Mouse (Mus musculus) lung, adult 18-20 months (tissue): Measurements from ENCODE around the gene Zfp747.
"Not testable (repeated sequence)": the region's sequence is repeated elsewhere in the genome, so short reads cannot be mapped to it uniquely, and the experiment has no call there.

Experiments used
- DNase-seq, 2 experiments: peaks; one replicate each; pipeline ENCODE4 v3.0.0; 2022; ENCODE audit warnings: mixed read lengths in 2 of 2

The Zfp747 gene

DNA sequence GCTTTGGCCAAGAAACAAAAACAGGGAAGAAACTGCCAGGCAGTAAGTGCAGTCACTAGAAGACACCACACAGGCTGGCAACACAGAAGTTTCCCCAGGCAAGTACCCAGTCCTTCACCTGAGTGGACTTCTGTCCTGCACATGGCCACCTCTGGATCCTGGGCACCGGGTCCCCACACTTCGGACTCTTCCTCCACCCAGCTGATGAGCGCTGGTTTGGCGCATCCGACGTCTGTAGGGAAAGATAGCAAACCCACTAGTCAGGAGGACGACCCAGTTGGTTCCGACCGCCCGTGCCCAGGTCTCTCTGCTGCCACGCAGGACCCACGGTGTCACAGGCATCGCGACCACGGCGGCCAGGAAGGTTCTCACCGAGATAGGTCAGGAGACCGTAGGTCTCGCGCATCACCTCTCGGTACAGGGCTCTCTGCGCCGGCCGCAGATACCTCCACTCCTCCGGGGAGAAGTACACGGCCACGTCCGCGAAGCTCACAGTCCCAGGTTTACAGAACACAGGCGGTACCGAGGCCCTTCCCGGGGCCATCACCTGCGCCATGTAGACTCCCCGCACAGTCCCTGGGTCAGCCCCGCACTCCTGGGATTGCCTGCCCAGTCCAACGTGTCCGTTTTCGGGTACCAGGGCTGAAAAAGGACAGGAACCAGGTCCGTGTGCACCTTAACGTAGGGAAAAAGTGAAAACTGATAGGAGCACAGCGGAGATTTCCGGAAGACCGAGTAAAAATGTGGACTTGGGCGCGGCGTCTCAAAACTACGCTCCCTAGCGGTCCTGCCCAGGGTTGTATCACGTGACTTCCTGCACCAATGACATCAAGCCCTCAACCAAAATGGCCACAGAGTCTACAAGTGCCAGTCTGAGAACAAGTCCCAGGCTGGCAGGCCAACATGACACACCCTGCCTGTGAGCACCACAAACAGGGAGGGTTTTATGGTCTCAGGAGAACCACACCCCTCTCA lies at the start of gene Zfp747:
Gene Zfp747, minus strand, starts transcription at position 780 of the 975 bp plus-strand sequence.
- DNase-seq, result peak; percentile 97 to 98

DNA sequence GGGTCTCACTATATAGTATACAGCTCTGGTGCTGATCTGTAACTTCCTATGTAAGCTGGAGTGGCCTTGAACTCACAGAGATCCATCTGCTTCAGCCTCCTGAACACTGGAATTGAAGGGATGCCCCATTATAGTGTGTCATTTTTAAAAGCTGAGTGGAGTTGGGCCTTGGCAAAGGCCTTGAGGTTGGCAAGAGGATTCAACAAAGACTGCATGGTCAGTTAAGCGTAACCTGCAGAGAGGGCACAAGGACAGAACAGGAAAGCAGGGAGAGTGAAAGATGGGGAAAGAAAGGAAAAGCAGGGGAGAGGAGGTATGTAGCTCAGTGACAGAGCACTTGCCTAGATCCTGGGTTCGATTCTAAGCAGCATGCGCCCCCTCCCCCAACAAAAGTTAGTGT lies 49.4 kb upstream of the Zfp747 start:
- DNase-seq, result no peak

DNA sequence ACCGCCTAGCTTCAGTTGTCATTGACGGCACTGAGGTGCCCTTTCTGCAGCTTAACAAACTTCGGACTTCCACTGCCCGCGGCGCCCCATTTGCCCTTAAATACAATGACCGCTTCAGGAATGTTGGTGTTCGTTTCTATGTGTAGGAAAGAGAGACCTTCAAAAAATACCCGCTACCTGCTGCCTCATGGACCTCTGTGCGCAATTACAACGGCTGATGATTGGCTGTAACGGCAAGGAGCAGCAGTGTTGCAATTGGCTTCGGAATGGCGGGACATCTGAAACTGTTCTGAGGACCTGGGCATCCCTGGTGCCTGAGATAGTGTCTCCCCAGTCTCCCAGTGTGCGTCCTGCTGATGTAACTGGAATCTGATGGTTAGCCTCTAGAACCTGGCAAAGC lies 46.4 kb upstream of the Zfp747 start:
- peak; percentile 30 to 39 for DNase-seq

- peak; percentile 97 for DNase-seq
These were observed 45.7 kb upstream of the Zfp747 start, which contains the start of gene Zfp688 for GRCm38 (mm10) chr7:127421388-127422191. Zfp688 (minus strand) TSS chr7:127422068.

GRCm38 (mm10) chr7:127411418-127411817 lies 35.6 kb upstream of the Zfp747 start:
- no peak for DNase-seq

DNA sequence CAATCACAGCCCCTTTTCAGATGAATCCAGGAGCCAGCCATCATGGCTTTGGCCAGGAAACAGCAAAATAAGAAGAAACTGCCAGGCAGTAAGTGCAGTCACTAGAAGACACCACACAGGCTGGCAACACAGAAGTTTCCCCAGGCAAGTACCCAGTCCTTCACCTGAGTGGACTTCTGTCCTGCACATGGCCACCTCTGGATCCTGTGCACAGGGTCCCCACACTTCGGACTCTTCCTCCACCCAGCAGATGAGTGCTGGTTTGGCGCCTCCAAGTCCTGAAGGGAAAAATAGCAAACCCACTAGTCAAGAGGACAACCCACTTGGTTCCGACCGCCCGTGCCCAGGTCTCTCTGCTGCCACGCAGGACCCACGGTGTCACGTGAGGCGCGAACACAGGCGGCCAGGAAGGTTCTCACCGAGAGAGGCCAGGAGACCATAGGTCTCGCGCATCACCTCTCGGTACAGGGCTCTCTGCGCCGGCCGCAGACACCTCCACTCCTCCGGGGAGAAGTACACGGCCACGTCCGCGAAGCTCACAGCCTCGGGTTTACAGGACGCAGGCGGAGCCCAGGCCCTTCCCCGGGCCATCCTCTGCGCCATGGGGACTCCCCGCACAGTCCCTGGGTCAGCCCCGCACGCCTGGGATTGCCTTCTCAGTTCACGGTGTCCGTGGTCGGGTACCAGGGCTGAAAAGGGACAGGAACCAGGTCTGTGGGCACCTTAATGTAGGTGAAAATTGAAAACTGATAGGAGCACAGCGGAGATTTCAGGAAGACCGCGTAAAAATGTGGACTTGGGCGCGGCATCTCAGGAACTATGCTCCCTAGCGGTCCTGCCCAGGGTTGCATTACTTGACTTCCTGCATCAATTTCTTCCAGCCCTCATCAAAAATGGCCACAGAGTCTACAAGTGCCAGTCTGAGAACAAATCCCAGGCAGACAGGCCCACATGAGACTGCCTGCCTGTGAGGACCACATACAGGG lies 30.4 kb upstream of the Zfp747 start, which contains the start of gene Zfp764:
Gene Zfp764, minus strand, starts transcription at position 821 of the 986 bp plus-strand sequence.
- peak; percentile 87 to 92 for DNase-seq

DNA sequence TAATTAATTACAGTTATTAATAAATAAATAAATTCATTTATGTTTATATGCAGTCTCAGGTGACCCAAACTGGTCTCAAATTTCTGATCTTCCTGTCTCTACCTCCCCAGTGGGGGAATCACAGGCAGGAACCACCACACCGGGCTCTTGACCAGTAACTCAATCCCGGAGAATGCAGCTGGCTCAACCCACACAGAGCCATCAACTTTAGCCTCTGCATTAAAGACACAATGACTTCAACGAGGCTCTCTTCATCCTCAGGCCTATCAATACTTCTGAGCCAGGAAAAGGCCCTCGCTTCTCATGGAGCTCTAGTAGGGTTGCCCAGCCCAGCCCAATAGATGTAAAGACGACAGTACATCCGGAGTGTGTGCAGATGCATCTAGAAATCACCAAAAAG lies 28.3 kb upstream of the Zfp747 start:
- DNase-seq, result not testable (repeated sequence)

- DNase-seq, result no peak
These were observed 27.1 kb upstream of the Zfp747 start for GRCm38 (mm10) chr7:127402980-127403379.

GRCm38 (mm10) chr7:127400355-127400754 lies 24.5 kb upstream of the Zfp747 start:
- no peak for DNase-seq

DNA sequence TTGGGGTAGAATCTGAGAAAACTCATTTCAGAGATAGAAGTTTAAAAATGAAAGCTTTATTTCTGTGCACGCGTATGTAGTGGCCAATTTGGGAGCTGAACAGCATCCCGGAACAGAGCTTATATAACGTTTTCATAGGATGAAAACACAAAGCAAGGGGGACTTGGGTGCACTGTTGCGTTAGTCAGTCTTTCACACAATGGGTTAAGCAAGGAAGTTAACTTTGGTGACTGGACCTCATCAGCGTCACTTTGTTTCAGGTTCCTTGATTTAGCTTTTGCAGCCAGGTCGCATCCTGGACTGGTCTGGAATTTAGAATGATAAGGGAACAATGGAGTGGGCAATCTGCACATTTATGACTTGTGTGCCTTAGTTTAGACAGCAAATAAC lies 18.1 kb upstream of the Zfp747 start:
- no peak for DNase-seq

DNA sequence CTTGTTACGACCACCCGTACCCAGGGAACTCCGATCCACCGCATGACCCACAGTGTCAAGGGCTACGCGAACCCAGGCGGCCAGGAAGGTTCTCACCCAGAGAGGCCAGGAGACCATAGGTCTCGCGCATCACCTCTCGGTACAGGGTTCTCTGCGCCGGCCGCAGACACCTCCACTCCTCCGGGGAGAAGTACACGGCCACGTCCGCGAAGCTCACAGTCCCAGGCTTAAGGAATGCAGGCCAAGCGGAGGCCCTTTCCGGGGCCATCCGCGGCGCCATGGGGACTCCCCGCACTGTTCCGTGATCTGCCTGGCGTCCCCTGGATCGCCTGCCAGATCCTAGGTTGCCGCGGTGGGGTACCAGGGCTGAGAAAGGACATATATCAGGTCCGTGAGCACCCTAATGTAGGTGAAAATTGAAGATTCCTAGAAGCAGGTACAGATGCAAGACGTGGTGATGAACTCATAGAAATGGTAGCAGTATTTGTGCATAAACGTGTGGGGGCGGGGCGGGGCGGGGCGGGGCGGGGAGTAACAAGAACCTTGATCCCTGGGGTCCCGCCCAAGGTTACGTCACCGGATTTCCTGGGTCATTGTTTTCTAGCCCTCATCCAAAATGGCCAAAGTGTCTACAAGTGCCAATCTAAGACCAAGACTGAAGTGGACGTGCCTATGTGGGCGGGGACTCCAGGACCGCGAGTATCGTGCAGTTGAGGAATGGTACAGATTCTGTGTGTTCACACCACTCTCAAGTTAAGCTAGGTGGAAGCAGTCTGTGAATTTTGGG lies 17.5 kb upstream of the Zfp747 start, which contains the start of gene E430018J23Rik:
Gene E430018J23Rik, minus strand, starts transcription at position 473 of the 787 bp plus-strand sequence.
- DNase-seq, result peak; percentile 98 to 99

- no peak for DNase-seq
These were observed 16.5 kb upstream of the Zfp747 start for GRCm38 (mm10) chr7:127392251-127392824.

GRCm38 (mm10) chr7:127391538-127391937 lies 15.7 kb upstream of the Zfp747 start:
- no peak for DNase-seq

DNA sequence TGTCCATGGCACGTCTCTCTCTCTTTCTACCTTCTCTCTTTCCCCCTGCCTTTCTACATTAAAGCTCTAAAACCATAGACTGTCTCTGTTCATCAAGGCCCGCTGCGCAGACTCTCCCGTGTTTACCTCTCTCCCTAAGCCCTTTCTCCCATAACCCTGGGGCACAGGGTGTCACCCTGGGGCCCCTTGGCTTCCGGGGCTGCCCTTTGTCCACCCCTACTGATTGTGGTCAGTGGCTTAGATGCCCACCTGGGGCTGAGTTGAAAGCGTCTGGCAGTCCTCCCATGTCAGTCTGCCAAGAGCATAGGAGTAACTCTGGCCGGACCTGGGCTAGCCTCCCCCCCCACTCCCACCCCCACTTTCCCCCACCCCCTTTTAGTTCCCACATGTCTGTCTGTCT lies 14.5 kb upstream of the Zfp747 start:
- no peak for DNase-seq

DNA sequence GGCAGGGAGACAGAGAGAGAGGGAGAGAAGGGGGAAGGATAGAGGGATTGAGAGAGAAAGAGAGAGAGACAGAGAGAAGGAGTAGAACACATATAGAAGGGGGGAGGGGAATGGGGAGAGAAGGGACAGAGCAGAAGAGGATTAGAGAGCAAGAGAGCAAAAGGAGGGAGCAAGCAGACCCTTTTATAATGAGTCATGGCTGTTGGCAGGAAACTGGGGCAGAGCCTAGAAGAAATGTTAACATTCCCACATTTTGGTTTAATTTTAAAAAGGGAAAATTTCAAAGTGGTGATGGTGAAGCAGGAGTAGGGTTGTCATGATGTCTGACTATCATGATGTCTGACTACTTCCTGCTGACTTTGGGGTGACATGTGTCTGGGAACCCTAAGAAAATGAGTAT lies 12.4 kb upstream of the Zfp747 start:
- not testable (repeated sequence) for DNase-seq

- peak; percentile 91 to 96 for DNase-seq
These were observed 11.0 kb upstream of the Zfp747 start, which contains the start of gene 9130019O22Rik for GRCm38 (mm10) chr7:127386641-127387392. 9130019O22Rik (minus strand) TSS chr7:127387166.

DNA sequence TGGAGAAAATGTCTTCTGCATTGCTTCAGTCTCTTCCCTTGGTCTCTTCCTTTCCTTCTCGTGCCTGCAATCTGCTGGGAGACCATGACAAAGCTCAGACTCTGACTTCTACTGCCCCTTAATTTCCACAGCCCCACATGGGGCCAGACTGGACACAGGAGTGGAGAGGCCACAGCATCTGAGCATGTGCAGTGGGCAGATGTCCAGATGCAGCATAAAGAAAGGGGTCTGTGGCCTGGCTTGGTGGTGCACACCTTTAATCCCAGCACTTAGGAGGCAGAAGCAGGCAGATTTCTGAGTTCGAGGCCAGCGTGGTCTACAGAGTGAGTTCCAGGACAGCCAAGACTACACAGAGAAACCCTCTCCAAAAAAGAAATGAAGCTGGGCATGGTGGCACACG lies 9.7 kb upstream of the Zfp747 start:
- DNase-seq, result not testable (repeated sequence)

DNA sequence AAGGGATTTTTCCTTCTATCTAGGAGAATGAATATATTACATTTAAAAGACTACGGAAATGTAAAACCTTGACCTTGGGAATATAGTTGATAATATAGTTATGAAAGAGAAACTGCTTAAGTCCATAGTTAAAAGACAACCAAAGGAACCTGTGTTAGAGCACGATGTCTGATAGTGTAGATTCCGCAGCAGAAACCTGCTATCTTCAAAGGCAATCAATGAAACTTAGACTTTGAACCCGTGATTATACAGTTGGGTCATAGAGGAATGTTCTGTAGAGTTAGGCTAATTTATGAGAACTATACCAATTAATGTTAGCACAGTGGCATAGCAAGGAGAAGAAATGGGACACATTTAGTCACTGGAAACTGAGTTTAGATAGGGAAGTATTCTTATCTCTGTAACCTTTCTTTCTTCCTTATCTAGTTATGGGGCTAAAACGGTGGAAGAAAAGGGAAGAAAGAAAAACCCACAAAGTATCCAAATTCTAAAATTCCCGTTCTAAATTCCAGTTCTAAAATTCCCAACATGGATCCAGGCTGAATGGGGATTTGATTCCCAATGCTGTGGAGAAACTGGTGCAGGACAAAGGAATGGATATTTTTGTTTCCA lies 2.6 kb upstream of the Zfp747 start:
- DNase-seq, result no peak

DNA sequence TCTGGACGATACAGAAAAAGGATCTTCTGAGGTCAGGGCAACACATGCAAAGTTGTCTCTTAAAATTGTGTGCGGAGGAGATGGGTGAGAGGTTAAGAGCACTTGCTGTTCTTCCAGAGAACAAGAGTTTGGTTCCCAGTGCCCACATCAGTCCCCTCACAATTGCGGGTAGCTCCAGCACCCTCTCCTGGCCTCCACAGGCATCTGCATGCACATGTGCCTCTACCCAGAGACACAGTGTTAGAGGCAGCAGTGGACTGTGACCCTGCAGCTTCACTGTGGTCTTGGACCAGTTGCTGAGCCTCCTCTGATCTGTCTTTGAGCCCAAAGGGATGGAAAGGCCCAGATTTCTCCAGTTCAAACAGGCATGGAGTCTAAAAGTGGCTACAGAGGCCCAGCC lies 4.0 kb downstream of the Zfp747 start:
- DNase-seq, result not testable (repeated sequence)
